Mouse (Mus musculus) liver, embryonic 11.5 days (tissue): ENCODE measurements around the gene Usp18. TPM values are rescaled to one million over a fixed set of nuclear protein-coding genes. Genes with fewer than 3 reads are reported as not detected.

Experiments
- ATAC-seq: fragments of 200-750 bp; cut with Nextera tagmentation; replicated peaks from 2 replicates; pipeline ENCODE4 v1.8.0; 2017; ENCODE audit warnings: moderate number of reproducible peaks, mild to moderate bottlenecking, moderate TSS enrichment, moderate library complexity; ENCODE audit not compliant: low FRiP score
- DNase-seq: peaks from one replicate; pipeline ENCODE4 v3.0.0-alpha.2; 2017; ENCODE audit warnings: low spot score
- H3K27ac ChIP-seq: fragments of 300-500 bp; sonication (generic); 2 replicates; pipeline ENCODE4 v1.5.1; 2014; ENCODE audit warnings: mild to moderate bottlenecking, low read depth, low read length, control low read depth
- H3K27me3 ChIP-seq: fragments of 300-500 bp; sonication (generic); replicated peaks from 2 replicates; pipeline ENCODE4 v1.6.1; 2014; ENCODE audit warnings: low read length, mixed read lengths; ENCODE audit not compliant: control insufficient read depth, insufficient read depth
- H3K36me3 ChIP-seq: fragments of 300-500 bp; sonication (generic); 2 replicates; pipeline ENCODE4 v1.6.1; 2014; ENCODE audit warnings: mild to moderate bottlenecking, low read length, moderate library complexity, mixed read lengths; ENCODE audit not compliant: control insufficient read depth, insufficient read depth
- H3K4me1 ChIP-seq: fragments of 300-500 bp; sonication (generic); replicated peaks from 2 replicates; pipeline ENCODE4 v1.6.1; 2014; ENCODE audit warnings: low read length, mixed read lengths; ENCODE audit not compliant: control insufficient read depth, insufficient read depth
- H3K4me2 ChIP-seq: fragments of 300-500 bp; sonication (generic); 2 replicates; pipeline ENCODE4 v1.6.1; 2014; ENCODE audit warnings: mild to moderate bottlenecking, control low read depth, moderate library complexity
- H3K4me3 ChIP-seq: fragments of 300-500 bp; sonication (generic); 2 replicates; pipeline ENCODE4 v1.5.1; 2014; ENCODE audit warnings: low read depth, low read length, control low read depth
- H3K9ac ChIP-seq: fragments of 300-500 bp; sonication (generic); 2 replicates; pipeline ENCODE4 v1.6.1; 2014; ENCODE audit warnings: low read depth, low read length, control low read depth
- H3K9me3 ChIP-seq: fragments of 300-500 bp; sonication (generic); 2 replicates; pipeline ENCODE4 v1.6.1; 2016; ENCODE audit warnings: low read length, inconsistent platforms, mixed read lengths; ENCODE audit not compliant: control insufficient read depth
- WGBS: fragments of 180-500 bp; shearing (Covaris S2); extraction: QIAGEN DNeasy Blood & Tissue Kit; methylation state at CpG from one replicate; pipeline ENCODE4 v1.1.7; 2014; 5-methylcytosine and 5-hydroxymethylcytosine counted together
- polyA plus RNA-seq: library from polyadenylated mRNA; unstranded; fragments of >200 nt; fragmentation: Nextera tagmentation; extraction: Ambion mirVana; gene quantifications from 2 replicates; pipeline ENCODE4 v1.2.1, GENCODE M21; 2014

Gene Usp18
- polyA plus RNA-seq, 1 experiment from 2014 or later = 3.6 TPM

DNA sequence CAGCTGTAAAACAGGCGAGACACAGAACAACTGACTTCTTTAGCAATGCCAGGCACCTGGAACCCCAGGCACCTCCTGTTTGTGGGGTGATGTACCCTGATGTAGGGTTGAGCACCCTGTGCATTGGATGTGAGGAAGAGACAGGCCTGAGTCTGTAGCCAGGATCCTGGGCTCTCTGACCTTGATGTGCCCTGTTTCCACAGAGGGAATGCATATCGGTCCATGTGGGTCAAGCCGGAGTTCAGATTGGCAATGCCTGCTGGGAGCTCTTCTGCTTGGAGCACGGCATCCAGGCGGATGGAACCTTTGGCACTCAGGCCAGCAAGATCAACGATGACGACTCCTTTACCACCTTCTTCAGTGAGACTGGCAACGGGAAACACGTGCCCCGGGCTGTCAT lies 25.5 kb upstream of the Usp18 start:
- Histone ChIP-seq H3K4me1 (peaks cover 14% of the 10 kb centered on the region), H3K9ac (no peak overlapping the region), H3K9me3 (no peaks in the 10 kb centered on the region), H3K27me3 (no peaks in the 10 kb centered on the region), H3K36me3 (no peaks in the 10 kb centered on the region), H3K27ac (no peak overlapping the region), H3K4me3 (no peak overlapping the region), H3K4me2 (no peak overlapping the region)
- ATAC-seq (no peak), DNase-seq (no peak)
- WGBS = 89% methylated on average over 10 of the region's 10 CpGs

DNA sequence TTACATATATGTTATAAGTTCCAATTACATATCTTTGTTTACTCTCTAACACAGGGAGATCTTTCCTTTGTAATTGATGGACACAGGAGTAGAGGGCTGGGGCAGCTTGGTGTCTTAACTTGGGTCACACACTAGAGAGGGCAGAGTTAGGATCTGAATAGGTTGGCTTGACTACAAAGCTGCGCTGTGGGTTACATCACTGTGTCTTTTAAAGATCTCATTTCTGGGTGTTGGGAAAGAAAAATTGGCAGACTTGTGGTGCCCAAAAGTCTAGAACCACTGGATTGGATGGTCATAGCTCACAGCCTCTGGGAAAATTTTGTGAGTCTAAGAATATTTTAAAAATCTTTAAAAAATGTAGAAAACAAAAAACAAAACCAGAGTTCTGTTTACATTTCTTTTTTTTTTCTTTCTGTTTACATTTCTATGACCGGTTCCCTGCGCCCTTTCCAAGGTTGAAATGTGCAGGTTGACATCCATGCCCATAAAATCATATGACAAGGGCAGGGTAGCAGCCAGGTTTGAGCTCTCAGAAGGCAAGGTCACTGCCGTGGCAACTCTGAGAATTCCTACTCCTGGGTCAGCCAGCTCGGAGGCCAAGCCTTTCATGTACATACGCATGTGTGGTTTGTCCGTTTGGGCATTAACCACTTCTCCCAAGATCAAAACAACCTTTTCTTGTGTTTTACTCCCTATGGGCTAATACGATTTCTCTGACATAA lies 23.7 kb upstream of the Usp18 start:
- Histone ChIP-seq H3K4me2 (no peak overlapping the region), H3K4me3 (no peak overlapping the region), H3K27ac (no peak overlapping the region), H3K4me1 (peaks cover 16% of the 10 kb centered on the region), H3K9me3 (no peaks in the 10 kb centered on the region), H3K36me3 (no peaks in the 10 kb centered on the region), H3K9ac (no peak overlapping the region), H3K27me3 (no peaks in the 10 kb centered on the region)
- DNase-seq = no peak
- 84% methylated on average over 8 of the region's 8 CpGs for WGBS
- ATAC-seq = no peak

DNA sequence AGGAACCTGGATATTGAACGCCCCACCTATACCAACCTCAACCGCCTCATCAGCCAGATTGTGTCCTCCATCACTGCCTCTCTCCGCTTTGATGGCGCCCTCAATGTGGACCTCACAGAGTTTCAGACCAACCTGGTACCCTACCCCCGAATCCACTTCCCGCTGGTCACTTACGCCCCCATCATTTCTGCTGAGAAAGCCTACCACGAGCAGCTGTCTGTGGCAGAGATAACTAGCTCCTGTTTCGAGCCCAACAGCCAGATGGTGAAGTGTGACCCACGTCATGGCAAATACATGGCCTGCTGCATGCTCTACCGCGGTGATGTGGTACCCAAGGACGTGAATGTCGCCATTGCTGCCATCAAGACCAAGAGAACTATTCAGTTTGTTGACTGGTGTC lies 22.7 kb upstream of the Usp18 start:
- 88% methylated on average over 14 of the region's 14 CpGs for WGBS
- Histone ChIP-seq H3K27ac (no peak overlapping the region), H3K9me3 (no peaks in the 10 kb centered on the region), H3K4me2 (no peak overlapping the region), H3K27me3 (no peaks in the 10 kb centered on the region), H3K4me3 (no peak overlapping the region), H3K9ac (no peak overlapping the region), H3K36me3 (no peaks in the 10 kb centered on the region), H3K4me1 (peaks cover 16% of the 10 kb centered on the region)
- DNase-seq = no peak
- no peak for ATAC-seq

DNA sequence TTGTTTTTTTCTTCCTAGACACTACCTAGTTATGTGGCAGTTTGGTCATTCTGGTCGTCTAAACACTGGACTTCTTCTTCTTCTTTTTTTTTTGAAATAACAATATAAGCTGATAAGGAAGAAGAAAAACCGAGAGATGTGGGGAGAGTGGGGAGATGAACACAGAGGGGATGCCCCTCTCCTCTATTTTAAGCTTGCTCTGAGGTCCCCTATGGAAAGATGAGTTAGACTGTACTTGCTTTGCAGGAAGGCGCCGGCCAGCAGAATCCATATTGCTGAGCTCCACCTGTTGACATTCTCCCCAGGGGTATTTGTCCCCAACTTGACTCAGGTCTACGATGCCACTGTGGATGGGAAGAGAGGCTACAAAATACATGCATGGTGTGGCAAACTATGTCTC lies 21.6 kb upstream of the Usp18 start:
- Histone ChIP-seq H3K27me3 (no peaks in the 10 kb centered on the region), H3K4me1 (peaks cover 16% of the 10 kb centered on the region), H3K9ac (no peak overlapping the region), H3K36me3 (no peaks in the 10 kb centered on the region), H3K4me2 (no peak overlapping the region), H3K4me3 (no peak overlapping the region), H3K27ac (peak overlapping the region; percentile 28; the same call in 1 of the 2 replicates), H3K9me3 (no peaks in the 10 kb centered on the region)
- WGBS = 54% methylated on average over 5 of the region's 5 CpGs
- DNase-seq = no peak
- ATAC-seq = no peak

DNA sequence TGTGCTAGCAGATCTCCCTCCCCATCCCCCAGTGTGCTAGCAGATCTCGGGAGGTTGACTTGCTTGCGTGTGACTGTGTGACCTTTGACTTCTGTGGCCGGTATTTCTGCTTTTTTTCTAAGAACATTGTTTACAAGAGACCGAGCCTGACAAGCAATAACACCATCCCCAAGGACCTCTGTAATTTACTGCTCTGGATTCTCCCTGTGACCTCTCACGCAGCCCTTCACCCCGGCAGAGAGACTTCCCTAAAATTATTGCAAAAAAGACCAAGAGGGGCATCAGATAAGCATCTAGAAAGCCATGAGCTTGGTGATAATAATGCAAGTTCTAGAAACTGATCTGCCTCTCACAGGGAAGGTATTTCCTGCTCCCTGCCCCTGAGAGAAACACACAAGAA lies 20.7 kb upstream of the Usp18 start:
- peak overlapping the region; percentile 50; the same call in 1 of the 2 replicates for H3K27ac ChIP-seq
- no peaks in the 10 kb centered on the region for H3K27me3 ChIP-seq
- no peaks in the 10 kb centered on the region for H3K36me3 ChIP-seq
- ATAC-seq (0 out of 2 replicates have a peak, but pooled peaks have one; percentile 24), DNase-seq (no peak)
- H3K4me3 ChIP-seq = no peak overlapping the region
- H3K4me1 ChIP-seq = peaks cover 16% of the 10 kb centered on the region
- H3K9me3 ChIP-seq = no peaks in the 10 kb centered on the region
- H3K4me2 ChIP-seq = peak overlapping the region; percentile 18
- 9% methylated on average over 6 of the region's 6 CpGs for WGBS
- H3K9ac ChIP-seq = no peak overlapping the region

DNA sequence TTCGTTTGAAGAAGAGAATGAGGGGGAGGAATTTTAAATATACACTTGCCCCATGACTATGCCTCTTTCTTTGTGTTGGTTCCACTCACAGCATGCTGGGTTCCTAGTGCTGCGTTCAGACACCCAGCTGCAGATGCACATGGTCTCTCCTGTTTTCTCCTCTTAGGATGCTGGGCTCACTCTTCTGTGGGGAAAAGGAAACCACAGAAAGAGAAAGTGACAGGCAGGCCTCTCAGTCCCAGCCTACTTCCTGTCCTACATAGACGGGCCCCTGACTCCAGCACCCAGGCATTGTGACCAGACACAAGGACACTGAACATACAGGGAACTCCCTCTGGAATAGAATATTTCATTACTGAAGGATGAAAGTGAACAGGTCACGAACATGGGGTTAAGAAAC lies 19.7 kb upstream of the Usp18 start:
- no peak overlapping the region for H3K4me3 ChIP-seq
- no peak overlapping the region for H3K4me2 ChIP-seq
- DNase-seq = no peak
- no peaks in the 10 kb centered on the region for H3K9me3 ChIP-seq
- H3K4me1 ChIP-seq = peaks cover 16% of the 10 kb centered on the region
- peak; percentile 41; the same call in 1 of the 2 replicates for ATAC-seq
- 0 out of 2 replicates have a peak overlapping the region, but pooled peaks have one; percentile 50 for H3K27ac ChIP-seq
- H3K36me3 ChIP-seq = no peaks in the 10 kb centered on the region
- WGBS = 46% methylated on average over 4 of the region's 4 CpGs
- H3K27me3 ChIP-seq = no peaks in the 10 kb centered on the region
- H3K9ac ChIP-seq = no peak overlapping the region

DNA sequence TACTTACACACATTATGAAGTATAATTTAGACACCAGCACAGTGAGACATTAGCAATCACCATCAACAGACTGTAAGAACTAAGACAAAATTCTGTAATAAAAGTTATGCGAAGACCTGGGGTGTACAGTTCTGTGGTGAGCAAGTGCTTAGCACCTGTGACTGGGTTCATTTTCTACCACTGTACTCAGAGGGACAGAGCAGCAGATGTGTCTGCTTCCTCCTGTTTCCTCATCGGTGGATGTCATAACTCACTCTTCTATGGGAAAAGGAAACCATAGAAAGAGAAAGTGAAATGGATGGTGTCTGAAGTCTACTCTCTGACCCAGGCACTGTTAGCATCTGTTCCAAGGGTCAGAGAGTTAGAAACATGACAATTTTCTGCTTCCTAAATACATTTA lies 19.0 kb upstream of the Usp18 start:
- DNase-seq (no peak), ATAC-seq (no peak)
- 65% methylated on average over 2 of the region's 2 CpGs for WGBS
- Histone ChIP-seq H3K9ac (no peak overlapping the region), H3K36me3 (no peaks in the 10 kb centered on the region), H3K4me1 (peaks cover 16% of the 10 kb centered on the region), H3K4me2 (no peak overlapping the region), H3K27ac (no peak overlapping the region), H3K9me3 (no peaks in the 10 kb centered on the region), H3K27me3 (no peaks in the 10 kb centered on the region), H3K4me3 (no peak overlapping the region)

DNA sequence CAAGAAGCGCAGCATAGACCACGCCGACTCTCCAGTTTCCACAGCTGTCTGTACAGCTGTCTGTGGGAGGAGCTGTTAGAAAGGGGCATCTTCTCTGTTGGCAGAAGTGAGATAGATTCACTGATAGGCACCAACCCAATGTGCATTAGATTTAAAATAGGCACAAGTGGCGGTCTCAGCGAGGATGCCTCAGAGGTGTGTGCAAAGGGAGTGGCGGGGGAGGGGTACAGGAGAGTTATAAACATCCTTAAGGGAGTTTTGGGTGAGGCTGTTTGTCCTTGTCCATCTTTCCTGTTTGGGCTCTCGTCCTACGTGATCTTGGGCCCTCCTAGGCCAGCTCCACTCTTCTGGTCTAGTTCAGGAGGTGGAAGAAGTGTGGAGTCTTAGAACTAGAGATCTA lies 17.3 kb upstream of the Usp18 start:
- Histone ChIP-seq H3K36me3 (no peaks in the 10 kb centered on the region), H3K27me3 (no peaks in the 10 kb centered on the region), H3K4me1 (peaks cover 16% of the 10 kb centered on the region), H3K9ac (no peak overlapping the region), H3K27ac (no peak overlapping the region), H3K4me2 (no peak overlapping the region), H3K4me3 (no peak overlapping the region), H3K9me3 (no peaks in the 10 kb centered on the region)
- WGBS = 66% methylated on average over 8 of the region's 8 CpGs
- ATAC-seq (no peak), DNase-seq (no peak)

DNA sequence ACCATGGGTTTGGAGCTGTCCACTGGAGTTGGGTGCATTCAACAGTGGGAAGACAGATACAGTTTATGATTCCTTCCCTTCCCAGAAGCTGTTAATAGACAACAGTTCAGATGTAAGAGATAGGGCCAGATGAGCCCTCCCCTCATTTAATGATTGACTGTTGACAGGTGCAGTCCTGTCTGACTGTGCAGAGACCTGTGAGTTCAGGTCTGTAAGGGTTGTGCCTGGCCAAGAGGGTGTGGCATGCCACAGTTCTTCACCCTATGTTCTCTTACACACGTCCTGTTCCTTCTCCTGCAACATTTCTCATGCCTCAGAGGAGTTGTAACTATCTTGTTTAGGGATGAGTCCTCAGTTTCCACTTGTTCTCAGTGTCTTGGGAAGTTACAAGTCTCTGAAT lies 13.1 kb upstream of the Usp18 start:
- no peaks in the 10 kb centered on the region for H3K27me3 ChIP-seq
- no peaks in the 10 kb centered on the region for H3K4me1 ChIP-seq
- WGBS = 45% methylated on average over 1 of the region's 1 CpGs

More for the DNA sequence above, 13.1 kb upstream of the Usp18 start:
- H3K4me2 ChIP-seq = no peak overlapping the region
- H3K27ac ChIP-seq = no peak overlapping the region
- H3K9me3 ChIP-seq = no peaks in the 10 kb centered on the region
- H3K36me3 ChIP-seq = no peaks in the 10 kb centered on the region
- DNase-seq = no peak
- no peak overlapping the region for H3K9ac ChIP-seq
- H3K4me3 ChIP-seq = no peak overlapping the region
- no peak for ATAC-seq
